Mouse (Mus musculus): ENCODE results near the gene Gal.
A peak's percentile ranks its signal among the peaks of the same experiment; 100 is the strongest.

The Gal gene

DNA sequence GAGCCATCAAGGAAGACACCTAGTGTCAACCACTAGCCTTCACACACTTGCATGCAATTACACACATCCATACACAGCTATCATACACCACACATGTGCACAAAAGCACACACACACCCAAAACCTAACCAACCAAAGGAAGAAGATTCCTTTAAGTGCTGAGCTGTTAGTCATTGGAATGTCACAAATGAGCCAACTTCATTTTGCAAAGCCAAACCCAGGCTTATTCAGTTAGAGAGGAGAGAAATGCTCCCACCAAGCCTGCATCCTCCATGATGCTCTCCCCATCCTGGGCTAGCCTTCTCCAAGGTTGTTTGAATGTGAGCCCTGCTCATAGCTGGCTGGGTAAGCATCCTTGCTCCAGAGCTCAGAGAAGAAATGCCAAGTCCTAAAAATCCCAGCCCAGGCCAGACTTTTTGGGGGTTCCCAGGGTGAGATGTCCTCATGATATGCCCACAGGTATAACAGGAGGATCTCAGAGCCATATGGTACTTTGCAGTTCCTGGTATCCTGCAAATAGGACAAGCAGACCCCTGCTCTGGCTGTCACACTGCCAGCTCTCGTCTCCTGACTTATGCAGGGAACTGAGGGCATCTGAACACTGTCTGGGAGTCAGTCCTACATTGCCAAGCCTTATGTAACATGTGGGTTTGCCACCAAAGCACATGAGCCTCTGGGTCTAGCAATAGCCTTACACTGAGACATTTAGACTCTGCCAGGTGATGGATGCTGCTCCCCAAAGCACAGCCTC is 8.6 kb downstream of the Gal start:
- no peak for DNase-seq

DNA sequence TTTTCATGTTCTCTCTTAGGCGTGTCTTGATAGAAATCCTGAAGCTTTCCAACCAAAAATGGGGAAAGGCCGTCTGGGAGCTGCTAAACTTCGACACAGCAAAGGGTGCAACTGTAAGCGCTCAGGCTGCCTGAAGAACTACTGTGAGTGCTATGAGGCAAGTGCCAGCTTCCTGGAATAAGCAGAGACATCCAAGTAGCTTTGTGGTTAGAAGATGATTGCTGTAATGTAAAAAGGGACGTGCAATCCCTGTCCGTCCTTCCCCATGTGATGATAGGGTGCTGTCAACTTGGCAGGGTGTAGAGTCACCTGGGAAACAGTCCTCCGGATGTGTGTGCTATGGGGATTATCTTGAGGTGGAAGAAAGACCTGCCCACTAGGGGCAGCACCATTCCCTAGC is 10.3 kb downstream of the Gal start:
- no peak for DNase-seq

GRCm38 (mm10) chr19:3402390-3402789 is 12.0 kb downstream of the Gal start:
- DNase-seq: no peak

- no peak for DNase-seq
Observed at GRCm38 (mm10) chr19:3401943-3402342, 12.4 kb downstream of the Gal start.

DNA sequence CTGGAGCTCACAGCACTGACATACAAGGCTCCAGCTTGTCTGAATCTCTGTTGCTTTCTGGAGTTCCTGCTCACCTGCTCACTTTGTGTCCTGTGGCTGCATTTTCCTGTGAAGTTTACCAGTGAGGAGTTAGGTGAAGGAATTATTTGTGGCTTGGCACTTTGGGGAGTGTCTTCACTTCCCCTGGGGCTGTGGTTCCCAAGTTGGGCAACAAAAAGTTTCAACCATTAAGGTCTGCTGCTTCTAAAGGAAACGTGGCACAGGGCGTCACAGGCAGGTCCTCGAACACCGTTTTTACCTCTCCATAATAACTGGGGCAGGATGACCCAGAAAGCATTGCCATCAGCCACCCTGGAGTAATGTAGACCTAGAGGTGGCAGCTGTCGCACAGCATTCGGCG is 12.8 kb downstream of the Gal start:
- no peak for DNase-seq

DNA sequence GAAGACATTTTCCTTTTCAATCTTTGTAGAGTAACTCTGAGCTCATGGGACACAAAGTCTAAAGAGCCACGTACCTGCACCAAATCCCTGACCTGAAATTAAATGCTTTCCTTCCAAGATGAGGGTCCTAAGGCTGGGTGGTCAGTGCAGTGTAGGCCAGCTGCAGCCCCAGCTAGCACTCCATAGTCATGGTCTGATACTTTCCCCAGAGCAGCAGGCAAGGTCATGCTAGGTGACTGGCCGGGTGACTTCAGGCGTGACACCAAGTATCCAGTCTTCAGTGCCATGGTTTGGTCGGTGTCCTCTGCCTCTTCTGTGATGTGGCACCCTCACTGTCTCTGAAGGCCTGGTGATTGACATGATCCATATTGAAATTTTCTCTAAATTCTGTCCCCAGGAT is 14.3 kb downstream of the Gal start:
- DNase-seq: no peak

DNA sequence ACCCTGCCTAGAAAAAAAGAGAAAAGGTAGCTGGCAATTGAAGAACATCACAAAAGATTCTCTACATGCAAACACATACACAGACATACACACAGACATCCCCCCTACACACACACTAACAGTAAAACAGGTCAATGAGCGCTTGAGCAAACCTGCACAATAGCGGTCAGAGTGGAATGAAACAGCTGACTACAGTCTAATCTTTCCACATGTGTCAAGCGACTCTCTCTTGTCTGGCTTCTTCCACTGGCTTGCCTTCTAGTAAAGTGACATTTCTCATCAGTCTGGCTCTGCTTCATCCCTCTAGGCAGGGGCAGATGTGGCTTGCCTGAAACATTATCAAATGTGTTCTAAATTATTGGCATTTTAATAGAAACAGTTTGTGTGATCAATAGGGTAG is 20.1 kb downstream of the Gal start:
- DNase-seq: no peak

DNA sequence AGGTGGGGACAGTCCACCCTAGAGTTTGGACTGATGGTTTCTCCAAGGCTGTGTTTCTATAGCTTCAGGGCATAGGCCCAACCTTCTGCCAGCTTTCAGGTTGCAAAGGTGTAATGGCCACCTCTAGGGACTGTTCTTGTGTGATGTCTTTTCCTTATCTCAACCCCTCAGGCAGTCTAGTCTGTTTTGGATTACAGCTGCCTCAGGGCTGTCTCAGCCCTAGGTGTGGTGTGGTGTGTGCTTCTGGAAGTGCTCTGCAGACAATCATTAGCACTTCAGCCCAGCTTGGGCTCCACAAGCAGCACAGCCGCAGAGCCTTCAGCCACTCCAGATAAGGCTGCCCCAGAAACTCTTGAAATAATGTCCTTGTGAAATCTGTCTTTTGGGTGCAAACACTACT is 22.0 kb downstream of the Gal start:
- DNase-seq: no peak

GRCm38 (mm10) chr19:3389089-3389488 is 25.3 kb downstream of the Gal start:
- DNase-seq: peak; percentile 85

GRCm38 (mm10) chr19:3388629-3389057 is 25.7 kb downstream of the Gal start, which contains the start of gene Tesmin:
TSS of gene Tesmin (plus strand) at chr19:3388857.
- peak; percentile 69 for DNase-seq

DNA sequence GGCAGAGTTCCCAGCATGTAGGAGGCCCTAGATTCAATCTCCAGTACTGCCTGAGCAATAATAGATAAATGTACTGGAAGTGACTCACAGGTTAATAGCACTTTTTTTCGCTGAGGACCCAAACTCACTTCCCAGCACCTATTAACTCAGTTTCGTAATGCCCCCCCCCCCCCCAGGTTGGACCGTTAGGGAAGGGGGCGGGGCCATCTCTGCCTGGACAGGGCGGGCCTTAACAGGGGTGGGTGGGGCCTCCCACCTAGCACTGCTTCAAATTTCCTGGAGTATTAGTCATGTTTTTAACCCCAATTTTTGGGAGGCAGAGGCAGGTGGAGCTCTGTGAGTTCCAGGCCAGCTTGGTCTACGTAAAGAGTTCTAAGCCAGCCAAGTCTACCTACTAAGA is 26.3 kb downstream of the Gal start:
- no peak for DNase-seq

GRCm38 (mm10) chr19:3378614-3379013 is 35.7 kb downstream of the Gal start:
- no peak for DNase-seq

DNA sequence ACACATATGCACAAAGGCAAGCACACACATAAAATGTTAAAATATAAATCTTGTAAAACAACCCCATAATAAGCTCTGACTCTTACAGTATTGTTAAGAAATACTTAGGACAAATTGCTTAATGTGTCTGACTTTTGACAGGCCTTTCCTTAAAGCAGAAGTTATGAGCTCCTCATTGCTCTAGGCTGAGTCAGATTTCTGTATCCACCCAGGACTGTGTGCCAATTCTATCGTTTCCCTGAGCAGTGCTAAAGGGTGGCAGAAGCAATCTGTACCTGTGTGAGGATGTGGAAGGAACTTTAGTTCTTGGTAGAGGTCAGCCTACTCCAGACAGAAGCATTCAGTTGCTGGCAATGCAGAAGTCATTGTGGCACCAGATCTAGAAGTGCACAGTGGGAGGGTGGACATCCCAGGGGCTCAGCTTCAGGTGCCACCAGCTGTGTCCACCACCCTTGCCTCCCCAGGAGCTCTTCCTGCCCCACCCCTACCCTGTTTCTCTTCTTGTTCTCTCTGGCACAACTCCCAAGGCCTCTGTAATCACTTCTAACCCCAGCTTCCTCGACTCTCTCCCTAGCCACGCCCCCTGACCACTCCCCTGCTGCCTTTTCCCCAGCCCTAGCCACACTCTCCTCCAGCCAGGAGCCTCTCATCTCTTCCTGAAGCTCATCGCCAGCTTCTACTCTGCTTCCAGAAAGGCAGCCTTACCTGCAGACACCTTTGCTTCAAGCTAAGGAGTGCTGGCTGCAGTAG is 37.2 kb downstream of the Gal start:
- no peak for DNase-seq

DNA sequence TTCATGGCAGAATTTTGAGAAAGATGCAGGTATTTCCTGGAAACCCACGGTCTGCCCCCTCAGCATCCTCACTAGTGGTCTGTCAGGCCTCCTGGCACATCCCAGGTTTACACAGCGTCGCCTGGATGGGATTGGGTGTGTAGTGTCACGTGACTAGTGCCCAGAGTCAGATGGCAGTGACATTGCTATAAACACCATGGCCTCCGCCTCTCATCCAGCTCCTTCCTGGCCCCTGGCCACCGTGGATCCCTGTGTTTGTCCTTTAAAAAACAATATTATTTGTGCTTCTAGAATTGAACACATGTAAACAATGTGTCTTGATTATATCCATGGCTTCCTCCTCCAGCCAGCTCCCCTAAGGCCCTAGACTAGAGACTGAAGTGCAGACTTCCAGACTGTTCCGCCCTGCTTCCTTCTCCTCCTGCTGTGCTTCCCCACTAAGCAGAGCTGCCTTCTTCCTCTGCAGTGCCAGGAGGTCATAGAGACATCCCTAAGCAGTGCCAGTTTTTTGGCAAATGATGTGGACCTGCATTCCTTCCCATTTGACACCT is 38.3 kb downstream of the Gal start:
- no peak for DNase-seq

GRCm38 (mm10) chr19:3374028-3374427 is 40.3 kb downstream of the Gal start:
- DNase-seq: no peak

DNA sequence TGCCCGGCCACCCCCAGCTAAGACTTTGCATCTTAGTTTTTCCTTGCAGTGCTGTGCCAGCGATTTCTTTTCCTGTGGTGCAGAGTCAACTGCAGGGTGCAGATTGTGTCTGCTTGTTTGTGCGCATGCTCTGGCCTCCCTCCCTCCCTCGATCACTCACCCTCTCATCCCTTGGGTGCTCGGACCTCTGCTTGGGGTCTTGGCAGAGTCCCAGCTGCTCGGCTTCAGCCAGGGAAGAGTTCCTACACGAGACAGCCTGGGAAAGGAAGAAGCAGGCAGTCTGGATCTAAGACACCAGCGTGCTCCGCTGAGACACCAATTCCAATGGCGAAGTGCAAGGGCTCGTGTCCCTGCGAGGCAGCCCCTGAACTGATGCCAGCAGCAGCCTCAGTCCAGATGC is 41.0 kb downstream of the Gal start:
- no peak for DNase-seq

DNA sequence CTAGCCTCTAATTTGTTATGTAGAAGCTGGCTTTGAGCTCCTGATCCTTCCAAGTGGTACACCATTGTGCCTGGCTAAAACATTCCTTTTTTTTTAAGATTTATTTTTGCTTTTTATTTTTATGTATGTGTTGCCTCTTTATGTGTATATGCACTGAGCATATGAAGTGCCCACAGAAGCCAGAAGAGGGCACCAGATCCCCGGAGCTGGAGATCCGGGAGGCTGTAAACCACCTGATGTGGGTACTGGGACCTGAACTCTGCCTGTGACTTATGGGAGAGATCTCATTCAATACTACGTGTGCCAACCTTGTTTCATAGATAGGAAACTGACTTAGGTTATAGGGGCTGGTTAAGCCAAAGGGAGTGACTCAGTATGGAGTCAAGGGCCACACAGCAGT is 46.1 kb downstream of the Gal start:
- no peak for DNase-seq

DNA sequence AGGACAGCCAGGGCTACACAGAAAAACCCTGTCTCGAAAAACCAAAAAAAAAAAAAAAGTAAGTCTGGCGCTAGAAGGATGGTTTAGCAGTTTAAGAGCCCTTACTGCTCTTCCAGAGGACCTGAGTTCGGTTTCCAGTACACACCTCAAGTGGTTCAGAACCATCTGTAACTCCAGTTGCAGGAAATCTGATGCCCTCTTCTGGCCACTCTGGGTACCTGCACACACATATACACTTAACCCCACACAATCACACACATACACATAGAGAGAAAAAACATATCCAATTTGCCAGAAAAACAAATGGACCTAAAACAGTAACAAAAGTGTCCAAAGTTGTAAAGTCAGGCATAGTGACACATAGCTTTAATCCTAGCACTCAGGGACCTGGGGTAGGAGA is 49.3 kb downstream of the Gal start:
- no peak for DNase-seq

DNA sequence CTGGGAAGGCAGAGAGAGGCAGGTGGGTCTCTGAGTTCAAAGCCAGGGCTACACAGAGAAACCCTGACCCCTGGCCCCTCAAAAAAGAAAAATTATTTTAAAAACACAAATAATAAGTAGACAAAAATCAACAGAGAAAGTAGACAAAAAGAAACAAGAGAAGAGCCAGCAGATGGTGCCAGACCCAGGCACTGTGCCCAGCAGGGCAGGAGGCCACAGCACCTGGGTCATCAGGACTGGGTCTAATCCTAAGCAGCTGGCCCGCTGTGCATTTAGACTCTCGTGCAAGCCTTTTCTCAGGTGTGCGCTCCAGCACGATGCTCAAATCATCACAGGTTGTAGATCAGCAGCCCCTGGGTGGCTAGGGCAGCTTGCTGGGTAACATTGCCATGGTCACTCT is 50.8 kb downstream of the Gal start:
- DNase-seq: no peak

Data from right cerebral cortex, adult 18-20 months (tissue).